ENCODE assay signal across 21 mouse cellular contexts in genomic region chr4:95001043-95001775, GRCm38 (mm10). TPM values are rescaled to one million over a fixed set of nuclear protein-coding genes. Genes with fewer than 3 reads are reported as not detected.
DNase-seq lines count a peak whose midpoint lies in the region; ATAC-seq and TF ChIP-seq lines count a peak whose summit lies in the region.
"Had no signal": no experiment of that assay in that cellular context is flagged by ENCODE, and none has a peak within 500 bp of the region (broad histone marks: within the 10 kb centered on the region; RNA-seq: fewer than 3 reads in every experiment).

No protein-coding gene starts in this region.

- 47% methylated on average over 6 of the region's 6 CpGs for WGBS in lung, embryonic 15.5 days
- 74% methylated on average over 6 of the region's 6 CpGs for WGBS in midbrain, embryonic 13.5 days

- peak; percentile 59; the same call in 1 of the 2 replicates for ATAC-seq in lung, embryonic 15.5 days (ENCODE audit: borderline replicate concordance, extremely low read depth, low FRiP score, low TSS enrichment)
- ATAC-seq in midbrain, embryonic 13.5 days, result no peak
- ATAC-seq: intestine, embryonic 16.5 days; midbrain, embryonic 15.5 days had no signal

- no peak overlapping the region for H3ac ChIP-seq in myocyte (ENCODE audit: control insufficient read depth, insufficient read length)

- H3K4me1 ChIP-seq in lung, embryonic 15.5 days, result no peaks in the 10 kb centered on the region
- H3K4me1 ChIP-seq in midbrain, embryonic 13.5 days (replicated peaks), result no peaks in the 10 kb centered on the region
- H3K4me1 ChIP-seq: forebrain, embryonic 12.5 days; heart, embryonic 10.5 days; kidney, embryonic 15.5 days; limb, embryonic 15.5 days; midbrain, embryonic 15.5 days had no signal

- peak; percentile 66 for DNase-seq in adrenal gland, adult 2 months
- no peak for DNase-seq in adrenal gland, adult 8-10 months
- no peak for DNase-seq in lung, postnatal 25 days (ENCODE audit: low spot score)
- DNase-seq in Muller cell, postnatal 12 days (ENCODE audit: inconsistent ontology term), result peak; percentile 84
- DNase-seq in urinary bladder, postnatal 36 days (ENCODE audit: low spot score in 2 of 2), result no peak
- DNase-seq: B cell, adult 2 months; cerebellum, postnatal 14 days; gastrocnemius, postnatal 36 days; lung, adult 18-20 months; right cerebral cortex, postnatal 14 days; thymus, postnatal 14 days had no signal

- no peak overlapping the region for H3K4me2 ChIP-seq in lung, embryonic 15.5 days
- peak overlapping the region; percentile 71 for H3K4me2 ChIP-seq in myocyte (ENCODE audit: low read depth)
- no peak overlapping the region for H3K4me2 ChIP-seq in midbrain, embryonic 13.5 days (replicated peaks)
- H3K4me2 ChIP-seq: forebrain, embryonic 12.5 days; hindbrain, embryonic 14.5 days; kidney, embryonic 15.5 days; limb, embryonic 15.5 days; midbrain, embryonic 15.5 days had no signal

- no peaks in the 10 kb centered on the region for H3K36me3 ChIP-seq in lung, embryonic 15.5 days
- H3K36me3 ChIP-seq in myocyte (ENCODE audit: control insufficient read depth, insufficient read depth), result no peaks in the 10 kb centered on the region
- no peaks in the 10 kb centered on the region for H3K36me3 ChIP-seq in midbrain, embryonic 13.5 days
- H3K36me3 ChIP-seq: forebrain, embryonic 12.5 days; heart, embryonic 10.5 days; kidney, embryonic 15.5 days; limb, embryonic 15.5 days; midbrain, embryonic 15.5 days had no signal

- no peaks in the 10 kb centered on the region for H3K27me3 ChIP-seq in lung, embryonic 15.5 days
- no peaks in the 10 kb centered on the region for H3K27me3 ChIP-seq in myocyte (ENCODE audit: control insufficient read depth, insufficient read depth, insufficient read length)
- no peaks in the 10 kb centered on the region for H3K27me3 ChIP-seq in midbrain, embryonic 13.5 days
- H3K27me3 ChIP-seq: forebrain, embryonic 12.5 days; kidney, embryonic 15.5 days; limb, embryonic 15.5 days; midbrain, embryonic 15.5 days had no signal

- H3K79me2 ChIP-seq in myocyte (ENCODE audit: control insufficient read depth, insufficient read depth), result no peaks in the 10 kb centered on the region

- no peak for TF ChIP-seq POLR2A in myocyte (IDR thresholded peaks at IDR 0.05; ENCODE audit: insufficient read length, low read depth)

- H3K9ac ChIP-seq in lung, embryonic 15.5 days, result no peak overlapping the region
- H3K9ac ChIP-seq in midbrain, embryonic 13.5 days (replicated peaks), result no peak overlapping the region
- H3K9ac ChIP-seq: forebrain, embryonic 12.5 days; hindbrain, embryonic 14.5 days; kidney, embryonic 15.5 days; limb, embryonic 15.5 days; midbrain, embryonic 15.5 days had no signal

- H3K4me3 ChIP-seq in lung, embryonic 15.5 days, result no peak overlapping the region
- H3K4me3 ChIP-seq in myocyte, result no peak overlapping the region
- H3K4me3 ChIP-seq in midbrain, embryonic 13.5 days (replicated peaks), result no peak overlapping the region
- H3K4me3 ChIP-seq: forebrain, embryonic 12.5 days; heart, embryonic 10.5 days; kidney, embryonic 15.5 days; limb, embryonic 15.5 days; midbrain, embryonic 15.5 days had no signal

- H3K9me3 ChIP-seq in lung, embryonic 15.5 days, result no peaks in the 10 kb centered on the region
- no peaks in the 10 kb centered on the region for H3K9me3 ChIP-seq in midbrain, embryonic 13.5 days
- H3K9me3 ChIP-seq: forebrain, embryonic 12.5 days; heart, embryonic 10.5 days; kidney, embryonic 15.5 days; limb, embryonic 15.5 days; midbrain, embryonic 15.5 days had no signal

- no peak overlapping the region for H3K27ac ChIP-seq in lung, embryonic 15.5 days
- no peak overlapping the region for H3K27ac ChIP-seq in midbrain, embryonic 13.5 days
- H3K27ac ChIP-seq: forebrain, embryonic 12.5 days; heart, embryonic 10.5 days; hindbrain, embryonic 14.5 days; kidney, embryonic 15.5 days; limb, embryonic 15.5 days; midbrain, embryonic 15.5 days had no signal

TF ChIP-seq in myocyte, 11 proteins besides CTCF, POLR2A, EP300 and RAD21:
- TF ChIP-seq REST (IDR thresholded peaks at IDR 0.05; ENCODE audit: insufficient read depth, insufficient read length) (no peak), SRF (IDR thresholded peaks at IDR 0.05; ENCODE audit: control insufficient read depth, insufficient read length, low read depth) (no peak), MYOD1 (IDR thresholded peaks at IDR 0.05; ENCODE audit: control insufficient read depth in 1 of 3, insufficient read length in 2 of 3, low read depth in 2 of 3) (peak in 1 of 3 experiments; percentile 35), CEBPB (IDR thresholded peaks at IDR 0.05; ENCODE audit: insufficient read depth, poor library complexity, severe bottlenecking) (no peak), USF1 (IDR thresholded peaks at IDR 0.05; ENCODE audit: low read depth) (peak; percentile 70)

RNA-seq across cellular contexts. Expression of gene Mysm1, which starts 22.3 kb away (rescaled TPM):
- total RNA-seq in adrenal gland, adult 2 months (2021), result 10 to 100 TPM; 19.9 to 25.2 TPM
- polyA plus RNA-seq in adrenal gland, adult 2 months (2012; rRNA removed), result 0.98 and 1.0 TPM in 2 replicates
- total RNA-seq in adrenal gland, adult 8-10 months (2022), result 10 to 100 TPM; 26.1 to 38.3 (median 32.2) TPM
- 30.2 and 32.2 TPM in 2 replicates for polyA plus RNA-seq in lung, embryonic 15.5 days (2015; fragmentation: Nextera tagmentation; extraction: Ambion mirVana)
- 2.1 TPM for polyA plus RNA-seq in myocyte (2012; fragmentation: generic; extraction: Trizol)
- polyA plus RNA-seq in midbrain, embryonic 13.5 days (2015; fragmentation: Nextera tagmentation; extraction: Ambion mirVana), result 34.5 and 36.5 TPM in 2 replicates

RNA-seq across cellular contexts. Expression of gene Jun, which starts 50.8 kb away (rescaled TPM):
- total RNA-seq in adrenal gland, adult 2 months (2021), result 100 to 1,000 TPM; 137 to 233 TPM
- 187 and 234 TPM in 2 replicates for polyA plus RNA-seq in adrenal gland, adult 2 months (2012; rRNA removed)
- total RNA-seq in adrenal gland, adult 8-10 months (2022), result 100 to 1,000 TPM; 127 to 531 (median 331) TPM
- polyA plus RNA-seq in lung, embryonic 15.5 days (2015; fragmentation: Nextera tagmentation; extraction: Ambion mirVana), result 123 and 124 TPM in 2 replicates
- polyA plus RNA-seq in myocyte (2012; fragmentation: generic; extraction: Trizol), result 51.3 TPM
- 45.3 and 52.6 TPM in 2 replicates for polyA plus RNA-seq in midbrain, embryonic 13.5 days (2015; fragmentation: Nextera tagmentation; extraction: Ambion mirVana)

Comparison
In these comparisons a context has a peak if more than half of its experiments do, and no peak if none do; other contexts are left out.
1. DNase-seq: peak in adrenal gland, adult 2 months (single experiment) and Muller cell, postnatal 12 days (single experiment); none in adrenal gland, adult 8-10 months (single experiment), lung, postnatal 25 days (single experiment) and urinary bladder, postnatal 36 days (0 of 2).
2. RNA of gene Mysm1, which starts 22.3 kb away (polyA plus RNA-seq): 34.5 to 36.5 TPM in midbrain, embryonic 13.5 days and 30.2 to 32.2 TPM in lung, embryonic 15.5 days; 2.1 TPM in myocyte (single experiment) and 0.98 to 1.0 TPM in adrenal gland, adult 2 months; every median in the first group is over 10 times any median in the second.